Mouse (Mus musculus) G1E (cell line): ENCODE data around the gene Slc39a13.

ENCODE experiments used
- CTCF ChIP-seq: IDR thresholded peaks from 2 replicates; pipeline ENCODE4 v1.5.1; 2012; ENCODE audit warnings: low read depth, low read length, inconsistent platforms, mixed read lengths
- GATA1 ChIP-seq: IDR thresholded peaks from 2 replicates; pipeline ENCODE4 v1.6.1; 2012; ENCODE audit warnings: borderline replicate concordance, low read length, inconsistent platforms, mixed read lengths
- GATA2 ChIP-seq: IDR thresholded peaks from 2 replicates; pipeline ENCODE4 v1.6.1; 2012; ENCODE audit warnings: low read depth, low read length, inconsistent platforms, borderline replicate concordance
- TAL1 ChIP-seq: conservative IDR thresholded peaks from 2 replicates; pipeline ENCODE4 v1.6.1; 2012; ENCODE audit warnings: low read depth, low read length, inconsistent platforms, mixed read lengths

GRCm38 (mm10) chr2:91079026-91079384, 8.8 kb upstream of the Slc39a13 start:
- TF ChIP-seq CTCF = no peak
- TF ChIP-seq GATA1 = no peak
- no peak for TF ChIP-seq TAL1
- TF ChIP-seq GATA2 = no peak
